Mouse (Mus musculus) cerebellum, adult 9-11 months (tissue): ENCODE measurements at regions not wholly inside any gene's neighbourhood (a gene's known extent, or its start where the extent isn't known, plus 50 kb on each side); places are given as distances from the start of the nearest gene placed in this dataset.

Experiments used
- DNase-seq: peaks from one replicate; pipeline ENCODE4 v3.0.0; 2022

DNA sequence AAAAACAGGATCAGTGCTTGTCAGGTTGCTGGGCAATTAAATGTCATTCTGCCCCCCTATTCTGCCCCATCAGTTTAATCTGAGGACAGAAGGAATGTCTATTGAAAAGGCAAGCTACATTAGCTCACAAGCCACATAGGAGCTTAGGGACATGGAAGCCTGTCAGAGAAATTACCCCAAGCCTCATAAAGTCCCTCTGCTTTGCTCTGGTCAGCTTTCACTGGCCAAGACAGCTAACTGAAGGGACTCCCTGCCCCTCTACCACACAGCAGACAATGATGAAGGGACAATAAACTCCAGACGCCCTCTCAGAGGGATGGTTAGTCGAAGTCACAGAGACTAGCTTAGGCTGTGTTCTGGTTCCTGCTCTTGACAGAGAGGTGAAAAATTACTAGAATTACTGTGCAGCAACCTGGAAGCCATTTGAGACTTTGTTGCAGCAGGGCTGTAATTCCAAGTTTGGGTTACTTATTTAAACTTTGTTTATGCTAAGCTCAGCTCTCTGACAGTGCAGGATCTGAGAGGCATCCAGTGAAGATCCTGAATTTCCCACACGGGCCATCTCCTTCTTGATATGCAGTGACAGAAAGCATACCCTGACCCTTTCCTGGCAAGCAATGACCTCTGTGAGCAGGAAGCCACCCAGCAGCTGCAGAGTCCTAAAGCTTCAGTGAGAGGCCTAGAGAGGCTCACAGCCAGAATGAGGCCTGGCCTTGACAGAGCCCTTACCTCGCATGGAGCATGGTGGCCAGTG is 95.2 kb upstream of the Tmtc1 start:
- no peak for DNase-seq

DNA sequence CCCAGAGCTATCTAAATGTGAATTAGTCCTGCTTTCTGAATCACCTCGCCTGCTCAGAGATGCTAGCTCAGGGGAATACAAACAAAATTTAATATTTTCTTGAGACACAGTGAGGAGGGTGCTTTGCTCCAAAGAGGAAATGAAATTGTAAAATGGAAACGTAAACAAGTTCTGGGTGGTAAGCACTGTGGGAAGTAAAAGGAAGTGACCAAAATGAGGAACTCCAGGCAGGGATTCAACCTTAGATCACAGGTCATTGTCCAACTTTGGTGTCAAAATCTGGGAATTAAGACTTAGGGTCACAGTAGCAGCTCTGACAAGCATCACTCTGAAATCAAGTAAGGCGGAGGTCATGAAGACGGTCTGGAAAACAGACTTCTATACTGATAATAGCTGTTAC is 90.2 kb upstream of the Tmtc1 start:
- no peak for DNase-seq

DNA sequence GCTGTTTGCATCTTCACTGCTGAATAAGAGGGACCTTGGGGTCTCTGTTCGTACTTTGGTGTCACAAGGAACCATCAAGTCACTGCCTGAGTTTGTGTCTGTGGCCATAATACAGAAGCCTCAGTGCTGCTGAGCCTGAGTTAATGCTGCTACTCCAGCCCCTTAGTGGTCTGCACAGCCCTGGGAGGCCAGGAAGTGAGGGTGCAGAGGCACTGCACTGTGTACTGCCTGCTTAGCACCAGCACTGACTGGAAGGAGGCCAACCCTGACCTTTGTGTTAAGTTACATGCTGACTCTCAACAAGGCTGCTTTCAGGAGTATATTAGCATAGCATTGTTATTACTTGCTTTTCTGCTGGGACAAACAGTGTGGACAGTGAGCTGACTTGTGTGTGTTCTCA is 86.9 kb upstream of the Tmtc1 start:
- no peak for DNase-seq

DNA sequence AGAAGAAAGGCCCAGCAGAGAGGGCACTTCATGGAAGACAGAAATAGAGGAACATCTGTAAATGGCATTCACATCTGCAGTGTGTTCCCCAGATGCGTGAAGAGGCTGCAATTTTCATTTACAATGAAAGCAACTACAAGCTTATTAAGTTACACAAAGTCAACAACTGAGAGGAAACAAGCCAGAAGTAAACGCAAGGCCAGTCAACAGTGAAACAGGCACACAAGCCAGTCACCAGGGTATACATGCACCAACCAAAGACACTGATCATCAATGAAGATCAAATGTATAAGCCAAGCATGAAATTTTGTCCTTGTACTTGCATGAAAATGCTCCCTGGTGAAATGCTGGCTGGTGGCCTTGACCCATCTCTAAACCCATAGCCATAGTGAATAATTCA is 84.4 kb upstream of the Tmtc1 start:
- DNase-seq: no peak

DNA sequence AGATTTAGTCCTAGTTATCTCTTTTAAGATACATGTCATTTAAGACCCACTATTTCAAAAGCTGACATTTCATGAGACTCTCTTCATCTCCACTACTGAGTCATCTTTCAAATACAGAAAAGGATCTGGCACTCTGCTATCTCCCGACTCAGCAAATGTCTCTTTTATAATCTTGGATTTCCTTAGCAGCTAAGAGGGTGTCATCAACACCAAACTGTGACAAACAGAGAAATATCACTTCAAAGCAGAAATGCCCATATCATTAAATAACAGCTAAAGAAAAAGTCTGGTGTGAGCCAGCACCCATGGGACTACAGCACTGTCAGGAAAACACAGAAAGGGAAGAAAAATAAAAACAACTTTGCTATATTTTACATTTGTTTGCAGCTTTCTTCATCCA is 78.7 kb upstream of the Tmtc1 start:
- DNase-seq: no peak

DNA sequence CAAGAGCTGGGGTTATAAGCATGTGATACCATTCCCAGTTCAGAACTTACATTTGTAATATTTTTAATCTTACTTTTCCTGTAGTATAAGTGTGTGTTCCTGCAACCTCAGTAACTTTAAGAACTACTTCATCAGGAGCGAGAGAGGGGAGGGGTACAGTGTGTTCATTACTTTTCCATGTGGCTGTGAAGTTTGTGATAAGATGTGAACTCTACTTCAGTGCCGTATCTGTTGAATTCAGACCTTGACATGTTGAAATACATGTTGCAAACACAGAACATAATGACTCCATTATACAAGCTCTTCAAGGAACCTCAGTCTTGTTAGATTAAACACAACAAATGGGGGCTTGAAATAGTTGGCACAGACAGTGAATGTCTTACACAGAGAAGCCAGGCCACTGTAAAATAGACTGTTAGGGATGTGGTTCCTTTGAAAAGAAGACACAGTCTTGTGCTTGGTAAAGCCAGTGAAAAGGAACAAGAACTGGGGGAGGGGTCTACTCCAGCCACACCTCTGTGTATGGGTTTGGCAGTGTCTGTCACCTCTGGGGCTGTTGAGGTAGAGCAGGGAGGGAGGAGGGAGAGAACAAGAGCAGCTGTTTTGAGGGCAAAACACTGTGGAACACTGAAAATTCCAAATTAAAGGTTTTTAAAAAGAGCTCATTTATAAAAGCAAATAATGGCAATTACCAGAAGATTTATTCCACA is 73.5 kb upstream of the Tmtc1 start:
- no peak for DNase-seq

DNA sequence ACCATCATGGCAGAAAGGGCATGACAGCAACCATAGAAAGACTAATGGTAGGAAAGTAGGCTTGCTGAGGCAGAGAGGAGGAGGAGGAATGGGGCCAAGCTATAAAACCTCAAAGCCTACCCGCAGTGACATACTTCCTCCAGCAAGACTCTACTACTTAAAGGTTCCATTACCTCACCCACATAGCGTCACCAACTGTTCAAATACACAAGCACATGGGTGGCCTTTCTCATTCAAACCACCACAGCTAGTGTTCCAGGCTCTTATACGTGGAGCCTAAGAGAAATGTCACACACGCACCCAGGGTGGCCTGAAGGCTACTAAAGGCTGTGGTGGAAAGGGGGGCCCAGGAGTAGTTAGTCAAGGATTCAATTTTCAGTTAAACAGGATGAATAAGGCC is 72.5 kb upstream of the Tmtc1 start:
- no peak for DNase-seq

DNA sequence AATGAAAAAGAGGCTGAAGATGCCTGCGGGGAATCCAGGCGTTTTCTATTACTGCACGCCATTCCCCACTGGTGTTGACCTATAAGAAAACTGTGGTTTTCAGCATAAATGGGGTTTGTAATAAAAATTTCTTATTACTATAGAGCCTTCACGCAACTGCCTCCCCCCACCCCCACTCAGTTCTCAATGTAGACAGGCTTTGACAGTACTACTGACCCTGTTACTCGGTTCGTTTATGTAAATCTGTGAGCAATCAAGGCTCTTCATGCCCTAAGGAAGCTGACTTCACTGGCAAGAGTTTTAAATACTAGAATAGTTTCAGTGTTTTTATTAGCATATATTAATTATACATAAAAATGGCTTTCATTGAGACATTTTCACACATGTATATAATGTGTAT is 70.9 kb upstream of the Tmtc1 start:
- no peak for DNase-seq

DNA sequence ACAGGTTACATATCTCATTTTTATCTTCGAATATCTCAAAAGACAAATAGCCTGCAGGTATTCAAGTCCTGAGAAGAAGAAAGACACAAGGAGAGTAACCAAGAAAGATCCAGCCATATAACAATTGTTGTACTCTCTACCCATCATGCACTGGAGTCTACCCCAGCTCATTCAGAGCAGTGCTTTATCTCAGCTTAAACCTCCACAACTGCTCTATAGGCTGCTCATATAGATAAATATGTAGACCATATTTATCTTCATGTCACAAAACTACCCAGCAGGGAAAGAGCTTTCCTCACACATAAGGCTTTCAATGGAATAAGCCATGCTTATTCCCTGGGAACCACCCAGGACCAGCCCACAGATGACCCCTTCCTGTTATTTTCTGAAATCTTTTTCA is 70.5 kb upstream of the Tmtc1 start:
- DNase-seq: no peak

DNA sequence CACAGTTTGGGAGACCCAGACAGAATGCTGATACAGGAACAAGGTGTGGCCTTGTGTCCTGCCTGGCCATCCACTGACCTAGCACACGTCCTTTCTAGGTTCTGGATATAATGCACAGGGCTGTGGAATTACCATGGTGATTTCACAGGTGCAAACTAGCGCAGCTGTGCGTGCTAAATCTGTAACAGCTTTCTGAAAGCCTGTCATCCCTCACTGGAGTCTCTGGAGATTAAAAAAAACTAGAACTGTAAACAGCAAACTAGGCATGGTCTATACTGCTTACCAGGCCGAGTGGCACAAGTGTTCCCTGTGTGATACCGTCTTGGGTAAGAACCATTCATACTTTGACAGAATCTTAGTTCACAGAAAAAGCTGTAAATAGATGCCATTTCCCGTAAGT is 69.9 kb upstream of the Tmtc1 start:
- DNase-seq: no peak

DNA sequence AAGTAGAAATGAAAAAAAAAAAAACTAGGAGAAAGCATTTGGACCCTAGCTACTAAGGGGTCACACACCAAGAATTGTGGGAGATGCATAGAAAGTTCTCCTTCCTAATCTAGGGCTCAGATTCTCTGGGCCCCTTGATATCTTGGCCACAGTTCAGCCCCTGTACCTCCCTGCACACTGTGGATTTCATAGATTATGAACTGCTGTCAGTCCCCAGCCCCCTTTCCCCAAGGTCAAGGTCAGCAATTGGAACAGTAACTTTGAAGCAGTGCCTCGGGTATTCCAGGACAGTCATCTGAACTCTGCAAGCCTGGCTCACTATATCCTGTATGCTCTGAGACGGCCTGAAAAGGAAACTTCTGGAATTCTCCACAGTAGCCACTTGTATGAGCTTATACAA is 68.9 kb upstream of the Tmtc1 start:
- no peak for DNase-seq

DNA sequence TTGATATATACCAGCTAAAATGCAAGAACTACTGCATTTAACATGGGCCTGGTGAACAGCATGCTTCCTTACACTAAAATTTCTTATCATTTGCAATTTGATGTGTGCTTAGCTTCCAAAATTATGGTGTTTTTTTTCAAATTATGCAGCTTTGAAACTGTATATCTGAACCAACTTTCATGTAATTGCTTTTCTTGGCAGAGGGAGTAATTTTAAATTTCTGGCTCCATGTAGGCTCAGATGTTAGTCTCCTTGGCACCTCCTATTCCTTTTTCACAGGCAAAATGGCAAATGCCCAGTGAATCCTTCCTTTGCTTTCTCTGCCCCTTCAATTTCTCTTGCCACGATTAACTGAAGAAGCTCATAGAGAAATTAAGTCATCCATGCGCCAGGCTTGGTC is 61.1 kb upstream of the Tmtc1 start:
- DNase-seq: no peak

DNA sequence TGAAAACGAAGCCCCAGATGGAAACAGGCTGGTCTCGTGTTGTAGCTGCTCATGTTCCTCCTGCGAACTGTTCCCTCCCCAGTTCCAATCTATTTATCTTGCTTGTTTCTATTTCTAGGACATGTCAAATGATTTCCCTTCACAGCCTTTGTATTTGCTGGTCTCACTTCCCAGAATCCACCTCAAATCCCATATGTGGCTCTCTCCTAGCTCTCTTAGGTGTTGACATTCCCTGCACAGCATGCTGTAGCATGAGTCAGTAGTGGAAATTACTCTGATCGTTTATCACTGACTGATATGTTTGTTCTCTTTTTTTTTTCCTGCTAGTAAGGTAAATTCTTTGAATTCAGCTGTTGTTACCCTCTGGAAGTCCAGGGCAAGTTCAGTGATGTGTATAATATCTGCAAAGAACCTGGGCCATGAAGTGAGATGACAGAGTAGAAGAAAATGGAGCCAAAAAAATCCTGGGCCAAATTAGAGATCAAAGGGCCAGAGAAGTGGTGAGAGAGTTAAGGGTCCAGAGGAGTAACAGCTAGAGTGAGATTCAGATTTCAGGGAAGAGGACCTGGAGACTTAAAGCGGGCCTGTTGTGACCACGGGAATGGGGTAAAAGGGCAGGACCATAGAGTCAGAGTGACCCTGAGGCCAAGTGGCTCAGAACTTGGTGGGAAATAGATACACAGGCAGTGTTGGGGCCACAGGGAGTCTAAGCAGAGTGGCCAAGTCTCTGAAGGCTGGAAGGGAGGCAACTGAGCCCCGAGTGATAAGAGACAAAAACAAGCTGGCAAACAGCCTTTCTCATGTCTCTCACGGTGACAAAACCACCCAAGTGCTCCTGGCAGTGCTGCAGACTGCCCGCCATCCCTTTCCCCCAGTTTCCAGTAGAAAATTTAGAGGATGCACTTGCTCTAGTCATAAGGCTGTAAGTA is 56.3 kb upstream of the Tmtc1 start:
- no peak for DNase-seq
